Mouse (Mus musculus) heart, embryonic 13.5 days (tissue): ENCODE results near the gene Spocd1. TPM values are rescaled to one million over a fixed set of nuclear protein-coding genes. Genes with fewer than 3 reads are reported as not detected.

Source experiments
- ATAC-seq: fragments of 200-750 bp; cut with Nextera tagmentation; 2 replicates; pipeline ENCODE4 v1.8.0; 2017; ENCODE audit warnings: moderate TSS enrichment; ENCODE audit not compliant: insufficient number of reproducible peaks, low FRiP score, low TSS enrichment; ENCODE audit errors: extremely low read depth
- H3K27ac ChIP-seq: fragments of 300-500 bp; sonication (generic); replicated peaks from 2 replicates; pipeline ENCODE4 v1.5.1; 2015; ENCODE audit warnings: moderate library complexity, mild to moderate bottlenecking, inconsistent platforms
- H3K27me3 ChIP-seq: fragments of 300-500 bp; sonication (generic); replicated peaks from 2 replicates; pipeline ENCODE4 v1.6.1; 2015; ENCODE audit warnings: mild to moderate bottlenecking, inconsistent platforms
- H3K36me3 ChIP-seq: fragments of 300-500 bp; sonication (generic); 2 replicates; pipeline ENCODE4 v1.6.1; 2015; ENCODE audit warnings: mild to moderate bottlenecking, inconsistent platforms
- H3K4me1 ChIP-seq: fragments of 300-500 bp; sonication (generic); 2 replicates; pipeline ENCODE4 v1.6.1; 2015; ENCODE audit warnings: inconsistent platforms
- H3K4me2 ChIP-seq: fragments of 300-500 bp; sonication (generic); 2 replicates; pipeline ENCODE4 v1.6.1; 2015; ENCODE audit warnings: inconsistent platforms, mild to moderate bottlenecking, moderate library complexity
- H3K4me3 ChIP-seq: fragments of 300-500 bp; sonication (generic); 2 replicates; pipeline ENCODE4 v1.5.1; 2015; ENCODE audit warnings: moderate library complexity, mild to moderate bottlenecking, inconsistent platforms
- H3K9ac ChIP-seq: fragments of 300-500 bp; sonication (generic); 2 replicates; pipeline ENCODE4 v1.6.1; 2015; ENCODE audit warnings: inconsistent platforms, mild to moderate bottlenecking, moderate library complexity
- H3K9me3 ChIP-seq: fragments of 300-500 bp; sonication (generic); 2 replicates; pipeline ENCODE4 v1.6.1; 2016; ENCODE audit warnings: inconsistent platforms
- WGBS: fragments of 180-500 bp; shearing (Covaris S2); methylation state at CpG from one replicate; pipeline ENCODE4 v1.1.7; 2015; ENCODE audit warnings: mixed read lengths; 5-methylcytosine and 5-hydroxymethylcytosine counted together
- polyA plus RNA-seq: library from polyadenylated mRNA; unstranded; fragments of >200 nt; fragmentation: Nextera tagmentation; extraction: Ambion mirVana; gene quantifications from 2 replicates; pipeline ENCODE4 v1.2.1, GENCODE M21; 2015

Spocd1 gene
- polyA plus RNA-seq, 1 experiment from 2014 or later = 0.19 TPM

DNA sequence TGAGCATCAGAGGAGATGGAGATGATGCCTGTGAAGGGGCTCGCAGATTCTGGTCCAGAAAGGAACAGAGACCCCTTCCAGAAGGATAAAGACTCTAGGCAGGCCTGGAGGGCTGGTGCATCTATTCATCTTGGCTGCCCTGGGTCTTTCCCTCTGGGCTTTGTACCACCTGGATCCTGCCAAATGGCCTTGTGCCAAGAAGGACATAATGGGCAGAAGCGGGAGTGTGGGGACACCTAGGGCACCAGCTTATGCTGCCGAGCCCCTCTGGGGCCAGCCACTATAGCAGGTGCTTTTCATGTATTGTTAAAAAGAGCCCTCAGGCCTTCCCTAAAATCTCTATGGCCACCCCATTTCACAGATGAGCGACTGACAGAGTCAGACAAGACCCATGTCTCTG lies 49.2 kb downstream of the Spocd1 start:
- no peak overlapping the region for H3K9ac ChIP-seq
- no peak overlapping the region for H3K27ac ChIP-seq
- H3K27me3 ChIP-seq = peaks cover 81% of the 10 kb centered on the region
- 76% methylated on average over 4 of the region's 4 CpGs for WGBS
- no peak for ATAC-seq
- H3K4me3 ChIP-seq = no peak overlapping the region
- no peaks in the 10 kb centered on the region for H3K36me3 ChIP-seq
- no peaks in the 10 kb centered on the region for H3K9me3 ChIP-seq
- peaks cover 1% of the 10 kb centered on the region; the same call in 1 of the 2 replicates for H3K4me1 ChIP-seq
- no peak overlapping the region for H3K4me2 ChIP-seq

DNA sequence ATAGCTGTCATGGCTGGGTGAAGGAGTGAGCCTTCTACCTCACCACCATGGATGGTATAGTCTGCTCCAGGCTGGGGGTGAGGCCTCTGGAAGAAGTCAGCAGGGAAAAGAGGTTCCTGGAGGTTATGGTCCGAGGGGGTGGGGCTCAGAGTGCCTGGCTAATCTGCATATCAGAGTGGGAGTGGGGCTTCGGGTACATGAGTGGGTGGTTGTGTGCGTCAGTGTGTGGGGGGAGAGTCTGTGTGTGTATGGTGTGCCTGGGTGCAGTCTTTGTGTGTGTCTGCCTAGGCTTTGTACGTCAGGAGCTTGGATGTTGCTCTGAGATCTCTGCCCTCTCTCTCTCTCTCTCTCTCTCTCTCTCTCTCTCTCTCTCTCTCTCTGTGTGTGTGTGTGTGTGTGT lies 49.9 kb downstream of the Spocd1 start:
- Histone ChIP-seq H3K4me2 (no peak overlapping the region), H3K36me3 (no peaks in the 10 kb centered on the region), H3K9me3 (no peaks in the 10 kb centered on the region), H3K27ac (no peak overlapping the region), H3K27me3 (peaks cover 81% of the 10 kb centered on the region), H3K4me1 (peaks cover 8% of the 10 kb centered on the region), H3K9ac (no peak overlapping the region), H3K4me3 (no peak overlapping the region)
- WGBS = 69% methylated on average over 4 of the region's 4 CpGs
- no peak for ATAC-seq

DNA sequence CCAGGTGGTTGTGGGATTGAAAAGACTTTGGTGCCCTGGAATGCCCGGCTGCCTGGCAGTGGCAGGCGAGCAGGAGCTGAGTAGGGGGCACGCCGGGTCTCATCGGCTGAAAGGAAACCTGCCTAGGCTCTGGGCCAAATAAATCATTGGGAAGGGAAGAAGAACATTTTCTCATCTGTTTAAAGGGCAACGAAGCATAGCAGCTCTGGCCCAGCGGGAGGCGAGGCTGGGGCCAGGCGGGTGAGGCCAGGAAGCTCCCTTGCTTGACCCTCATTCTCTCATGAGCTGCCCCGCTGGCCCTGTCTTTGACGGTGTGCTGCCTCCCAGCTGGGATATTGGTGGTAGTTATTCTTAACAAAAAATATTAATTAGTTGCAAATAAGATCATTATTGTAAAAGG lies 52.6 kb downstream of the Spocd1 start:
- 63% methylated on average over 11 of the region's 11 CpGs for WGBS
- H3K9ac ChIP-seq = no peak overlapping the region
- H3K4me1 ChIP-seq = peaks cover 29% of the 10 kb centered on the region
- no peak overlapping the region for H3K4me3 ChIP-seq
- no peaks in the 10 kb centered on the region for H3K9me3 ChIP-seq
- H3K4me2 ChIP-seq = no peak overlapping the region
- no peak for ATAC-seq
- no peak overlapping the region for H3K27ac ChIP-seq
- H3K27me3 ChIP-seq = peaks cover 81% of the 10 kb centered on the region
- H3K36me3 ChIP-seq = no peaks in the 10 kb centered on the region

DNA sequence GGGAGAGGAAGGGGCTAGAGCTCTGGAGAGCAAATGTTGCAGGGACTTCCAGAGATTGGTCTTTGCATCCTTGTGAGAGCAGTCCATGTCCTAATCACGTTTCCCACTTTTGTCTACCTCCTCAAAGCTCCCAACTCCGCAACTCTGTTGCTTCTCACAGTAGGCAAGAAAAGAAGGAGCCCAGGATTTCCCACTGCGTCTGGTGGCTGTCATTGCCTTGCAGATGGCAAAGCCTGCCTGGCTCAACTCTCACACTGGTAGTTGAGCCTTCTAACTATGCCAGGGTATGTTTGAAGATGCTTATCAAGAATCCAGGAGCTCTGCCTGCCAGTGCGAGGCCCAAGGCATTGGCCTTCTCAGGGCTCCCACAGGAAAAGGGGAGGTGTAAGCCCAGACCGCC lies 54.0 kb downstream of the Spocd1 start:
- Histone ChIP-seq H3K9me3 (no peaks in the 10 kb centered on the region), H3K36me3 (no peaks in the 10 kb centered on the region), H3K9ac (no peak overlapping the region), H3K4me1 (peaks cover 41% of the 10 kb centered on the region), H3K4me2 (no peak overlapping the region), H3K27ac (no peak overlapping the region), H3K4me3 (no peak overlapping the region), H3K27me3 (peaks cover 91% of the 10 kb centered on the region)
- no peak for ATAC-seq
- WGBS = 31% methylated on average over 5 of the region's 5 CpGs

DNA sequence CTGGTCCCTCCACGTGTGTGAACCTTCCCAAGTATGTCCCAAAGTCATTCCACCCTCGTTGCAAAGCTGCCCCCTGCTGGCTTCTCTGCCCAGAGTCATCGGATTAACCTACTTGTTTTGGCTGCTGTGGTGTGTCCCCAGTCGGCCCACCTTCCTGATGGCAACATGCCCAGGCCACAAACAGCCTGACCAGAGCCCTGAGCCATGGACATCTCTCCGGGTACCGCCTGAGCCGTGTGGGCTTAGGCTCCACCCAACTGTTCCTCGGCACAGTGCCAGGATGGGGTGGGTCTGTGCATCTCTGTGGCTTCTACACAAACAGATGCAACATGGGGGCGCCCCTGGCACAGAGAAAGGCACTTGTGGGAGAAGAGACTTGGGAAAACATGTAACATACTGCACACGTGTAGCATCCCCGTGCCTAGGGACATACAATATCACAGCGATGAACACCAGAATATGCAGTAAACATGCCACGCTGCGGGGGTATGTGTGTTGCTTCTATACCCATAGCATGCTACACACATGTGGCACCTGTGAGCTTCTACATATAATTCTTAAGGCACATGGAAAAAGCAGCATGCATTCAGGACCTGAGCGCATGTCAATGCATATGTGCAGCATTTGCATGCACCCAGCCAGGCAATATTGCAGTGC lies 54.8 kb downstream of the Spocd1 start:
- no peaks in the 10 kb centered on the region for H3K9me3 ChIP-seq
- H3K4me3 ChIP-seq = peak overlapping the region; percentile 67
- H3K36me3 ChIP-seq = no peaks in the 10 kb centered on the region
- H3K4me2 ChIP-seq = peak overlapping the region; percentile 95
- H3K27me3 ChIP-seq = peaks cover 92% of the 10 kb centered on the region
- 5% methylated on average over 15 of the region's 15 CpGs for whole genome bisulfite sequencing
- H3K9ac ChIP-seq = peak overlapping the region; percentile 85; the same call in 1 of the 2 replicates
- peaks cover 45% of the 10 kb centered on the region for H3K4me1 ChIP-seq
- no peak overlapping the region for H3K27ac ChIP-seq
- ATAC-seq = no peak

DNA sequence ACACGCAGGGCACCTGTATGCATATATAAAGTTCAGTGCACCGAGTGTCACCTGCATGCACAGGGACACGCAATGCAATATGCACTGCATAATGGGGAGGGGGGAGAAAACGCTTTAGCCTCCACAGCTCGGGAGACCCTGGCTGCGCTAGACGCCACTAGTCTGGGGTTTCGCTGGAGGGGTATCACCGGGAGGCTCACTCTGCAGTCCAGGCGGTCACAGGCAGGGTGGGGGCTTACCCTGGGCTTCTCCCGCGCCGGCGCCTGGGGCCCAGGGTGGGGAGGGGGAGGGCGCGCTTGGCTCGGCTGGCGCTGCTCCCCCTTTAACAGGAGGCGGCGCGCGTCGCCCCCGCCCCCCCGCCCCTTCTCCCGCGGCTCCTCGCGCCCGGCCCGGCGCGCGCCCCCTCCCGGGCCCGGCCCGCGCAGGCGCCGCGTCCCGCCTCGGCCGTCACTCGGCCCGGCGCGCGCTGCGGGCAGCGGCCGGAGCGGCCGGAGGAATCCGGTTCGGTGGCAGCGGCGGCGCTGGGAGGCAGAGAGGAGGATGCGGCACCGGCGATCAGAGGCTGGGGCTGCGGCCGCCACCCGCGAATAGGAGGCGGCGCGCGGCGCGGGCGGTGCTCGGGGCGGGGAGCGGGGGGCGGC lies 55.5 kb downstream of the Spocd1 start, which contains the start of gene Adgrb2:
TSS of gene Adgrb2 (plus strand) at position 450 of the 641 bp plus-strand sequence.
- Histone ChIP-seq H3K36me3 (no peaks in the 10 kb centered on the region), H3K27me3 (peaks cover 95% of the 10 kb centered on the region), H3K9me3 (no peaks in the 10 kb centered on the region), H3K9ac (peak within 1 kb of the TSS; percentile 85), H3K4me2 (peak within 1 kb of the TSS; percentile 95), H3K4me1 (peaks cover 45% of the 10 kb centered on the region), H3K4me3 (peak within 1 kb of the TSS; percentile 67), H3K27ac (no peak within 1 kb of the TSS)
- ATAC-seq = no peak
- under 1% methylated on average over 28 of the region's 77 CpGs for WGBS

DNA sequence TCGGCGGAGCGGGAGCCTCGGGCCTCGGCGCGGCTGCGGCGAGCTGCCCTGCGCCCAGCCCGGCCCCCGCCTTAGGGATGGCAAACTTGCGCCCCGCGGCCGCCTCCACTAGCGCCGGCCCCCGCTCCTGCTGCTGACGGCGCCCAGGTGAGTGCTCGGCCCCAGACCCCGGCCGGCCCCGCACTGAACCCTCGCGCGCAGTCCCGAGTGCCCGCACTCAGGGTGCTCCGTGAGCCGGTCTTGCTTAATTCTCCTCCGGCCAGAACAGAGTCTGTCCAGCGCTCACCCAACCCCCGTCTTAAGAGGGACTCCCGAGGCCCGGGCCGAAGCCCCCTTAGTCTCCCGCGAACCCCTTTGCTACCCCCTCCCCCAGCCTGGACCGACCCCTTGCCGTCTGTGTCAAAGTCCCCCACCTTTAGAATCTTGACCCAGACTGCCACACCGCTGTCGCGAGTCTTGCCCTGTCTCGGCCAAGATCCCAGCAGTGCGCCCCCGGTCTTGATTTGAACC lies 56.2 kb downstream of the Spocd1 start:
- H3K4me1 ChIP-seq = peaks cover 48% of the 10 kb centered on the region
- no peak for ATAC-seq
- H3K9ac ChIP-seq = peak overlapping the region; percentile 85
- WGBS = under 1% methylated on average over 36 of the region's 48 CpGs
- H3K36me3 ChIP-seq = no peaks in the 10 kb centered on the region
- H3K27me3 ChIP-seq = peaks cover 95% of the 10 kb centered on the region
- no peaks in the 10 kb centered on the region for H3K9me3 ChIP-seq
- peak overlapping the region; percentile 95 for H3K4me2 ChIP-seq
- H3K27ac ChIP-seq = no peak overlapping the region
- H3K4me3 ChIP-seq = peak overlapping the region; percentile 67

DNA sequence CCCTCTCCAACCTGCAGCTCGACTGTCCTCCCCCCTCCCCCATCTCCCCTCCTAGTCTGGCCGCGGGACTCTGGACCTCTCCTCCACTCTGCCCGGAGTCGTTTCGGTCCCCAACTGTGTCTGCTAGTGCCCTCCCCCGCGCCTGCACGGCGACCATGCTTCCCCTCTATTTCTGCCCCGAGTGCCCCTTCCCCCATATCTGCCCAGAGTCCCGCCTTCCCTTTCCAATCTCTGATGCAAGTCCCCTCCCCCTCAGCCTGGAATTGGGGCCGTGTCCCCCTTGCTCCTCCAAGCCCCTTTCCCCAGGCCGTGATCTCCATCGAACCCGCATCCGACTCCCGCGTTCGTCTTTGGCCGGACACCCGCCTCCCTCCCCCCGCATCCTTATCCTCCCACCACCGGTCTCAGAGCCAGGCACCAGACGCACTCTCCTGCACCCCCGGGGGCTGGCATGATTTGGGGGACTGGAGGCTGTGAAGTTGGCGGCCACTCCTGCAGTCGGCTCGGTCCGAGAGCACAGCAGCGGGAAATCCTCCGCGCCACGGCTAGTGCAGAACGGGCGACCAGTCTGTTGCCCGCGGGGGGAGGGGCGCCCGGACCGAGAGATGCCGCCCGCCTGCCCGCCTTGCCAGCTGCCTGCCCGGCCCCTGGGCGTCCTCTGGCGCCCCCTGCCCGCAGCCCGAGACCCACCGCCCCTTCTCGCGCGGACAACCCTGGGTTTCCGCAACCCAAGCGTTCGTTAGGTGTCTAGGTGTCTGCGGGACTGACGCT lies 56.8 kb downstream of the Spocd1 start:
- Histone ChIP-seq H3K27me3 (peaks cover 89% of the 10 kb centered on the region), H3K27ac (no peak overlapping the region), H3K4me2 (peak overlapping the region; percentile 95), H3K4me1 (peaks cover 48% of the 10 kb centered on the region), H3K9me3 (no peaks in the 10 kb centered on the region), H3K4me3 (peak overlapping the region; percentile 67), H3K36me3 (no peaks in the 10 kb centered on the region), H3K9ac (peak overlapping the region; percentile 85)
- no peak for ATAC-seq
- WGBS = under 1% methylated on average over 58 of the region's 58 CpGs

DNA sequence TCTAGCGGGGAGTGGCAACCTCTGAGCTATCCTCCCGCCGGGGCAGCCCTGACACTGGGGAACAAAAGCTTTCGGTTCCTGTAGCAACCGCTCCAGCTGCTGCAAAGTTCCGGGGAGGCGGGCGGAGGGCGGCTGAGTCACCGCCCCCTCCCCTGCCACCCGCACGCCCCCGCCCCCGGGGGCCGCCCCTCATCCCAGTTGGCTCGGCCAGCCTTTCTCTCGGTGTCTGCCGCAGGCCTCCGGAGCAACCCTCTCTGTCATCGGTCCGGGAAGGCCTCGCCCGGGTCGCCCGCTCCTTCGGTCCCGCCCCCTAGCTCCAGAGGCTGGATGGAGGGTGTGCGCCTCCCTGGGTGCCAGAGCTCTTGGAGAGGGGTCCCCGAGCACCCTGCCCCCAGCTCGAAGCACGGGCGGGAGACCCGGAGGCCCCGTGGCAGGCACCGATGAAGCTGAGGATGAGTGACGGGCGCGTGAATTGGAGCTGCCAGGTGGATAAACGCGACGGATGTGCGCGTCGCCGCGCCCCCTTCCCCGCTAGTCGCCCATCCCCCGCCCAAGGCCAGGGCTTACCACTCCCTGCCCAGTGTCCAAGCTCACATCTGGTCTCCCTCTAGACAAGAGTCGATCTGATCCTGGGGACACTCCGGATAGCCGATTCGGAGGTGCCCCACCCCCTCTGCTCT lies 58.9 kb downstream of the Spocd1 start:
- Histone ChIP-seq H3K9me3 (no peaks in the 10 kb centered on the region), H3K4me2 (peak overlapping the region; percentile 88), H3K27me3 (peaks cover 84% of the 10 kb centered on the region), H3K9ac (peak overlapping the region; percentile 77), H3K27ac (no peak overlapping the region), H3K4me3 (peak overlapping the region; percentile 61), H3K4me1 (peaks cover 48% of the 10 kb centered on the region), H3K36me3 (no peaks in the 10 kb centered on the region)
- ATAC-seq = no peak
- WGBS = under 1% methylated on average over 52 of the region's 53 CpGs

DNA sequence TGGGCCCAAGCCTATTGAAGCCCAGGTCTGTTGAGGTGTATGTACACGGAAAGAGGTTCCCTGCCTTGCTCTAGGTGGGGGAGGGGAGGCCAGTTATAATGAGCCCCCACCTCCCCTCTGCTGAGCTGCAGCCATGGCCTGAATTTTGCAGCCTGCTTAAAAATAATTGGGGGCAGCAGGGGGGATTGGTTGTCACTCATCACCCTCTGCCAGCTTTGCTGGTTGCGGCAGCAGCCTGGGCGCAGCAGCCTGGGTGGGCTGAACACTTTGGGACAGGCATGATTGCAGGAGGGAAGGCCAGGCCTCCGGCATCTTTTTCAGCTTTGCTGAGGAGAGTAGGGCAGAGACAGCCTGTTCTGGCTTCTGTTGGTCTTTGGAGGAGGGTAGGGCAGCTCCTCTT lies 60.9 kb downstream of the Spocd1 start:
- ATAC-seq = no peak
- H3K27me3 ChIP-seq = peaks cover 87% of the 10 kb centered on the region
- WGBS = 68% methylated on average over 4 of the region's 4 CpGs

DNA sequence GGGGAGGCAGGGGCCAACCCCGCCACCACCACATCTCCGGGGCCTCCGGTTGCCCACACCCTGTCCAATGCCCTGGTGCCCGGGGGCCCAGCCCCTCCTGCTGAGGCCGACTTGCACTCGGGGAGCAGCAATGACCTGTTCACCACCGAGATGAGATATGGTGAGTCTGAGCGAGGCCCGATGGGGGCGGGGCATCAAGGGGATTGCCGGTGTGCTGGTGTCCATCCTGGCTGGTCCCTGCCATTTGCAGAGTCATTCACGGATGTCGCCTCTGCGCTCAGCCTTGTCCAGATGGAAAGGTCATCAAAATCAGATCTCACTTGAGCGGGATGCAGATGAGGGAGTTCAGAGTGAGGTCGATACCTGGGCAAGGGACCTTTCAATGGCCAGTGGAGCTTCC lies 63.7 kb downstream of the Spocd1 start:
- peaks cover 86% of the 10 kb centered on the region for H3K27me3 ChIP-seq
- 67% methylated on average over 16 of the region's 16 CpGs for WGBS
- no peak overlapping the region for H3K9ac ChIP-seq

More for the DNA sequence above, 60.9 kb downstream of the Spocd1 start:
- Histone ChIP-seq H3K4me2 (no peak overlapping the region), H3K9ac (no peak overlapping the region), H3K27ac (no peak overlapping the region), H3K4me1 (peaks cover 35% of the 10 kb centered on the region), H3K4me3 (no peak overlapping the region), H3K36me3 (no peaks in the 10 kb centered on the region), H3K9me3 (no peaks in the 10 kb centered on the region)

More for the DNA sequence above, 63.7 kb downstream of the Spocd1 start:
- H3K36me3 ChIP-seq = no peaks in the 10 kb centered on the region
- H3K4me3 ChIP-seq = no peak overlapping the region
- ATAC-seq = no peak
- no peaks in the 10 kb centered on the region for H3K9me3 ChIP-seq
- H3K4me1 ChIP-seq = peaks cover 13% of the 10 kb centered on the region
- H3K4me2 ChIP-seq = no peak overlapping the region
- no peak overlapping the region for H3K27ac ChIP-seq
